Mouse (Mus musculus): Measurements from ENCODE around the gene Slfn8.

GRCm38 (mm10) chr11:83061806-83062205, 41.2 kb upstream of the Slfn8 start:
- TF ChIP-seq POLR2A (IDR thresholded peaks at IDR 0.05; ENCODE audit: borderline replicate concordance, insufficient read depth, low read length): no peak
- no peak for TF ChIP-seq CTCF (IDR thresholded peaks at IDR 0.05; ENCODE audit: borderline replicate concordance, insufficient read depth, low read depth, low read length)

Measured in cerebellum, adult 2 months (tissue).